In genomic region chr17:14627828-14628338, GRCm38 (mm10) we compare ENCODE assay signal across 23 mouse cellular contexts.
A peak's percentile ranks its signal among the peaks of the same experiment; 100 is the strongest.
DNase-seq lines count a peak whose midpoint lies in the region; ATAC-seq and TF ChIP-seq lines count a peak whose summit lies in the region.
"Had no signal": no experiment of that assay in that cellular context is flagged by ENCODE, and none has a peak within 500 bp of the region (broad histone marks: within the 10 kb centered on the region; RNA-seq: fewer than 3 reads in every experiment).

No protein-coding gene starts in this region.

- no peak overlapping the region for H3K4me2 ChIP-seq in kidney, postnatal 0 days (ENCODE audit: low read length)
- H3K4me2 ChIP-seq in embryonic facial prominence, embryonic 11.5 days (ENCODE audit: low read depth, low read length): no peak overlapping the region; the same call in 1 of the 2 replicates
- H3K4me2 ChIP-seq: hindbrain, embryonic 15.5 days; neural tube, embryonic 15.5 days; stomach, embryonic 15.5 days had no signal

- no peaks in the 10 kb centered on the region for H3K36me3 ChIP-seq in kidney, postnatal 0 days (ENCODE audit: insufficient read depth, low read length)
- H3K36me3 ChIP-seq in embryonic facial prominence, embryonic 11.5 days (replicated peaks; ENCODE audit: control insufficient read depth, insufficient read depth, low read depth, low read length): no peaks in the 10 kb centered on the region
- H3K36me3 ChIP-seq: hindbrain, embryonic 15.5 days; neural tube, embryonic 15.5 days; stomach, embryonic 15.5 days had no signal

- DNase-seq in embryo, embryonic 11 days: peak; percentile 17
- DNase-seq in embryo, embryonic 10 days (ENCODE audit: low spot score): no peak
- peak; percentile 31 for DNase-seq in kidney, postnatal 0 days (ENCODE audit: low spot score)
- no peak for DNase-seq in kidney, adult 8-10 months
- DNase-seq in embryonic facial prominence, embryonic 11.5 days (ENCODE audit: low spot score): peak; percentile 48
- peak; percentile 28 for DNase-seq in gastrocnemius, postnatal 25 days
- no peak for DNase-seq in thymus, adult 18-20 months
- no peak for DNase-seq in testis, postnatal 14 days (ENCODE audit: low spot score)
- DNase-seq: adrenal gland, postnatal 10 days; cerebellum, adult 9-11 months; heart, adult 2 months; heart, postnatal 4 days; kidney, adult 18-20 months; liver, postnatal 0 days; lung, postnatal 10 days; thymus, postnatal 14 days had no signal

- no peak overlapping the region for H3K9ac ChIP-seq in kidney, postnatal 0 days (ENCODE audit: low read depth, low read length)
- no peak overlapping the region for H3K9ac ChIP-seq in embryonic facial prominence, embryonic 11.5 days (replicated peaks; ENCODE audit: low read length)
- H3K9ac ChIP-seq: hindbrain, embryonic 15.5 days; liver, postnatal 0 days; neural tube, embryonic 15.5 days; stomach, embryonic 15.5 days had no signal

- H3K4me1 ChIP-seq in kidney, postnatal 0 days (replicated peaks; ENCODE audit: insufficient read depth, low read length): no peaks in the 10 kb centered on the region
- no peaks in the 10 kb centered on the region for H3K4me1 ChIP-seq in embryonic facial prominence, embryonic 11.5 days (ENCODE audit: control insufficient read depth, insufficient read depth, low read length)
- H3K4me1 ChIP-seq: hindbrain, embryonic 15.5 days; neural tube, embryonic 15.5 days had no signal

- WGBS in kidney, postnatal 0 days: 80% methylated on average over 12 of the region's 12 CpGs
- WGBS in embryonic facial prominence, embryonic 11.5 days: 57% methylated on average over 12 of the region's 12 CpGs

- H3K4me3 ChIP-seq in kidney, postnatal 0 days (replicated peaks; ENCODE audit: low read depth, low read length): no peak overlapping the region
- H3K4me3 ChIP-seq in embryonic facial prominence, embryonic 11.5 days (ENCODE audit: low read depth, low read length): no peak overlapping the region
- H3K4me3 ChIP-seq: heart, adult 2 months; hindbrain, embryonic 15.5 days; layer of hippocampus, adult 2 months; neural tube, embryonic 15.5 days; stomach, embryonic 15.5 days had no signal

- no peaks in the 10 kb centered on the region for H3K9me3 ChIP-seq in kidney, postnatal 0 days (replicated peaks; ENCODE audit: low read length)
- H3K9me3 ChIP-seq in embryonic facial prominence, embryonic 11.5 days (replicated peaks; ENCODE audit: control insufficient read depth, low read length): no peaks in the 10 kb centered on the region
- H3K9me3 ChIP-seq: hindbrain, embryonic 15.5 days; neural tube, embryonic 15.5 days; stomach, embryonic 15.5 days had no signal

- TF ChIP-seq CTCF in kidney, postnatal 0 days (IDR thresholded peaks at IDR 0.05; ENCODE audit: low read depth): no peak

- H3K27me3 ChIP-seq in kidney, postnatal 0 days (ENCODE audit: insufficient read depth, low read length): no peaks in the 10 kb centered on the region
- no peaks in the 10 kb centered on the region for H3K27me3 ChIP-seq in embryonic facial prominence, embryonic 11.5 days (ENCODE audit: control insufficient read depth, insufficient read depth, low read length)
- H3K27me3 ChIP-seq: hindbrain, embryonic 15.5 days; neural tube, embryonic 15.5 days; Patski; stomach, embryonic 15.5 days had no signal

- no peak for ATAC-seq in kidney, postnatal 0 days (replicated peaks; ENCODE audit: low FRiP score, low read depth)
- ATAC-seq in embryonic facial prominence, embryonic 11.5 days (replicated peaks; ENCODE audit: insufficient number of reproducible peaks, low FRiP score, low TSS enrichment, low read depth): no peak
- ATAC-seq: forebrain, embryonic 16.5 days; liver, postnatal 0 days; midbrain, embryonic 16.5 days; Patski had no signal

- H3K27ac ChIP-seq in kidney, postnatal 0 days: no peak overlapping the region
- H3K27ac ChIP-seq in embryonic facial prominence, embryonic 11.5 days (replicated peaks; ENCODE audit: low read depth, low read length): 0 out of 2 replicates have a peak overlapping the region, but pooled peaks have one; percentile 35
- H3K27ac ChIP-seq: heart, adult 2 months; hindbrain, embryonic 15.5 days; layer of hippocampus, adult 2 months; neural tube, embryonic 15.5 days had no signal

Comparison
In these comparisons a context has a peak if more than half of its experiments do, and no peak if none do; other contexts are left out.
1. DNase-seq: peak in embryo, embryonic 11 days (single experiment), kidney, postnatal 0 days (single experiment), embryonic facial prominence, embryonic 11.5 days (single experiment) and gastrocnemius, postnatal 25 days (single experiment); none in embryo, embryonic 10 days (single experiment), kidney, adult 8-10 months (0 of 2), thymus, adult 18-20 months (0 of 2) and testis, postnatal 14 days (single experiment).